Mouse (Mus musculus) heart, postnatal 0 days (tissue): ENCODE results near the gene Prkca. TPM values are rescaled to one million over a fixed set of nuclear protein-coding genes. Genes with fewer than 3 reads are reported as not detected.
A peak's percentile ranks its signal among the peaks of the same experiment; 100 is the strongest.

ENCODE experiments used
- ATAC-seq: fragments of 200-750 bp; cut with Nextera tagmentation; 2 replicates; pipeline ENCODE4 v1.8.0; 2017; ENCODE audit warnings: low read depth, moderate number of reproducible peaks, moderate library complexity; ENCODE audit not compliant: insufficient read depth
- DNase-seq: peaks from one replicate; pipeline ENCODE4 v3.0.0-alpha.2; 2016; ENCODE audit warnings: low spot score
- H3K27ac ChIP-seq: fragments of 300-500 bp; sonication (generic); 2 replicates; pipeline ENCODE4 v1.5.1; 2014; ENCODE audit warnings: low read depth, mild to moderate bottlenecking
- H3K27me3 ChIP-seq: fragments of 300-500 bp; sonication (generic); 2 replicates; pipeline ENCODE4 v1.6.1; 2014; ENCODE audit warnings: low read length, mixed read lengths; ENCODE audit not compliant: control insufficient read depth, insufficient read depth
- H3K36me3 ChIP-seq: fragments of 300-500 bp; sonication (generic); replicated peaks from 2 replicates; pipeline ENCODE4 v1.6.1; 2014; ENCODE audit warnings: low read length, mixed read lengths; ENCODE audit not compliant: control insufficient read depth, insufficient read depth
- H3K4me1 ChIP-seq: fragments of 300-500 bp; sonication (generic); 2 replicates; pipeline ENCODE4 v1.6.1; 2014; ENCODE audit warnings: antibody characterized with exemption; ENCODE audit not compliant: control insufficient read depth, insufficient read depth
- H3K4me2 ChIP-seq: fragments of 300-500 bp; sonication (generic); 2 replicates; pipeline ENCODE4 v1.6.1; 2014; ENCODE audit warnings: low read depth, mild to moderate bottlenecking, low read length, moderate library complexity
- H3K4me3 ChIP-seq: fragments of 300-500 bp; sonication (generic); 2 replicates; pipeline ENCODE4 v1.5.1; 2014; ENCODE audit warnings: low read depth, low read length
- H3K9ac ChIP-seq: fragments of 300-500 bp; sonication (generic); replicated peaks from 2 replicates; pipeline ENCODE4 v1.6.1; 2014; ENCODE audit warnings: low read depth, low read length, mixed read lengths
- H3K9me3 ChIP-seq: fragments of 300-500 bp; sonication (generic); replicated peaks from 2 replicates; pipeline ENCODE4 v1.6.1; 2016; ENCODE audit warnings: low read length; ENCODE audit not compliant: control insufficient read depth
- CTCF ChIP-seq: IDR thresholded peaks from 2 replicates; pipeline ENCODE4 v1.5.1; 2016; ENCODE audit warnings: antibody characterized with exemption, control low read depth, low read depth
- EP300 ChIP-seq: IDR thresholded peaks from 2 replicates; pipeline ENCODE4 v1.6.1; 2016; ENCODE audit warnings: antibody characterized with exemption, low read depth
- WGBS: fragments of 180-500 bp; shearing (Covaris S2); extraction: QIAGEN DNeasy Blood & Tissue Kit; methylation state at CpG from one replicate; pipeline ENCODE4 v1.1.7; 2014; 5-methylcytosine and 5-hydroxymethylcytosine counted together
- polyA plus RNA-seq: library from polyadenylated mRNA; unstranded; fragments of >200 nt; fragmentation: Nextera tagmentation; extraction: Ambion mirVana; gene quantifications from 2 replicates; pipeline ENCODE4 v1.2.1, GENCODE M21; 2015
- total RNA-seq: library from RNA; depleted of rRNA; stranded (reverse); fragments of >200 nt; gene quantifications from 2 replicates; pipeline ENCODE4 v1.2.3, GENCODE M21; 2014; ENCODE audit warnings: low replicate concordance

Gene Prkca
- total and polyA plus RNA-seq, 2 experiments from 2014 or later, result 7.0 to 11.2 TPM

DNA sequence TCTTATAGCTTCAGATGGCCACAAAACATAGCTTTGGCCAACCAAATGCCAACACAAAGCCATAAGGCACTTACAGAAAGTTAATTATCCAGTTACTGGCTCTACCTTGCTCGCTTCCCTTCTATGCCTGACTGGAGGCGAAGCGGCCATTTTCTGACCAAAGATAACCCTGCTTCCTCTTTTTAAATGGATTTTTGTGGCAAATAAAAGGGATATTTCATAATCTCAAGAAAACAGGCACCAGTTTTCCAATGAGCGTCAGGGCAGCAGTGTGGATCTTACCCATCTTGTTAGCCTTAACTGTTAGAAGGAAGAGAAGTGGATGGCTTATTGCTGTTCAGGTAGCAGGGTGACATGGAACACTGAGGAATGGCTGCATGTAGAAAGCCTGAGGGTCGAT, 264.3 kb downstream of the Prkca start:
- ATAC-seq, result no peak
- Histone ChIP-seq H3K4me3 (no peak overlapping the region), H3K27ac (no peak overlapping the region), H3K36me3 (no peaks in the 10 kb centered on the region), H3K9ac (no peak overlapping the region), H3K4me2 (no peak overlapping the region), H3K27me3 (no peaks in the 10 kb centered on the region), H3K9me3 (no peaks in the 10 kb centered on the region), H3K4me1 (no peaks in the 10 kb centered on the region)
- DNase-seq, result no peak
- TF ChIP-seq CTCF, result no peak
- TF ChIP-seq EP300, result no peak
- WGBS, result 89% methylated on average over 5 of the region's 5 CpGs

DNA sequence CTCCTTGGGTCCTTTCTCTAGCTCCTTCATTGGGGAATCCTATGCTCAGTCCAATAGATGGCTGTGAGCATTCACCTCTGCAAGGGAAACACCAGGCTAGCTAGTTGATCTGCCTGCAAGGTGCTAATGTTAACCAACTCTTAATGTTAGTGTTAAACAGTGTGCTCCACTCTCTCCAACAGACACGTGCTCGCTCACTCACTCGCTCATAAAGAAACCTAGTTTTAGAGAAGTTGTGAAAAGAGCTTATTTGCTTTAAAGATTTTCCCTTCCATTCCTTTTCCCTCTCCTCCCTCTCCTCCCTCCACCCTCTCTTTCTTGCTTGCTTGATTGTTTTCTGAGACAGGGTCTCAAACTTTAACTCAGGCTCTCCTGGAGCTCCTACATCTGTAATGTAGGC, 266.2 kb downstream of the Prkca start:
- no peak overlapping the region for H3K27ac ChIP-seq
- DNase-seq (no peak), ATAC-seq (no peak)
- H3K4me1 ChIP-seq, result no peaks in the 10 kb centered on the region
- H3K4me2 ChIP-seq, result no peak overlapping the region
- H3K9me3 ChIP-seq, result no peaks in the 10 kb centered on the region
- H3K4me3 ChIP-seq, result no peak overlapping the region
- H3K36me3 ChIP-seq, result no peaks in the 10 kb centered on the region
- TF ChIP-seq EP300, result no peak
- no peak for TF ChIP-seq CTCF
- no peaks in the 10 kb centered on the region for H3K27me3 ChIP-seq
- no peak overlapping the region for H3K9ac ChIP-seq
- 94% methylated on average over 3 of the region's 3 CpGs for WGBS

DNA sequence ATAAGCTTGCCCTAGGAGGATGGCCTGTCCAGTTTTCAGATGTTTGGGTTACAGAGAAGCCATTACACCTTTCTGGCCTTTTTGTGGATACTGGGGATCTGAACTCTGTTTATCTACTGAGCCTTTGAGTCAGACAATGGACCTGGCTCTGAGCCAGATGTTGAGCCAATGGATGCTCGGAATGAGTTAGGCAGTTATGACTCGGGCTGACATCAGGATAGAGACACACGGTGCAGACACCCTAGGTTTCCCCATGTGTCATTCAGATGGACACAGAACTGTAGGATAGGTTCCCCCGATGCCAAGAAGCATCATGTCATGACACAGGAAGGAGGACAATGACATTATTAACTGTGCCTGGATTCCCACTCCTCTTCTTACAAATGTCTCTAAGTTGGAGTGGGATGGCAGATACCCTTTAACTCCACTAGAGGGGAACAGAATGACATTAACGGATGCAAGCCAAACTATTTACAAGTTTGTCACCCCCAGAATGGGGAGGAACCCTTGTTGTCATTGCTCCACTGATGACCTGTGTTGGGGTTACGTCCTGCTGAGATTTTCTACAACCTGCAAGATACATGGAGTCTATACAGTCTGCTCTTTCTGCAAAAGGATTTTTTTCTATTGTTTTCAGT, 271.0 kb downstream of the Prkca start:
- H3K36me3 ChIP-seq, result no peaks in the 10 kb centered on the region
- no peaks in the 10 kb centered on the region for H3K4me1 ChIP-seq
- TF ChIP-seq CTCF (peak; percentile 51), EP300 (no peak)
- DNase-seq (peak; percentile 43), ATAC-seq (no peak)
- H3K4me2 ChIP-seq, result no peak overlapping the region
- H3K27me3 ChIP-seq, result no peaks in the 10 kb centered on the region
- H3K4me3 ChIP-seq, result no peak overlapping the region
- 35% methylated on average over 6 of the region's 6 CpGs for WGBS
- no peak overlapping the region for H3K27ac ChIP-seq
- H3K9me3 ChIP-seq, result no peaks in the 10 kb centered on the region
- H3K9ac ChIP-seq, result no peak overlapping the region

DNA sequence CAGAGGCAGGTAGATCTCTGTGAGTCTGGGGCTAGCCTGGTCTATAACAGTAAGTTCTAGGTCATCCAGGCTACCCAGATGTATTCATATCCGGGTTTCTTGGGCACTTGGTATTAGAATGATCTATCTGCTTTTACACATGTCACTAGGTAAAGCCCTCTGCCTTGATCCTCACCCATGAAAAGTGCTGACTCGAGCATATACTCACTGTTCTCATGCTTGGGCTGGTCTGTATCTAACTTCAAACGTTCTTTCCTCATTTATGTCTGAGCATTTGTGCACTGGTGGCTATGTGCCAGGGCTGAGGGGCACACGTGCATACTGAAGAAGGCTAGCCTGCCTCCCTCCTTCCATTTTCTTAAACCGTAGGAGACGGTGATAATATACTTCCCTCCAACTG, 272.5 kb downstream of the Prkca start:
- Histone ChIP-seq H3K36me3 (no peaks in the 10 kb centered on the region), H3K4me2 (no peak overlapping the region), H3K9me3 (no peaks in the 10 kb centered on the region), H3K4me3 (no peak overlapping the region), H3K27ac (no peak overlapping the region), H3K27me3 (no peaks in the 10 kb centered on the region), H3K4me1 (no peaks in the 10 kb centered on the region), H3K9ac (no peak overlapping the region)
- no peak for TF ChIP-seq EP300
- no peak for TF ChIP-seq CTCF
- WGBS, result 72% methylated on average over 6 of the region's 6 CpGs
- ATAC-seq, result no peak
- no peak for DNase-seq

DNA sequence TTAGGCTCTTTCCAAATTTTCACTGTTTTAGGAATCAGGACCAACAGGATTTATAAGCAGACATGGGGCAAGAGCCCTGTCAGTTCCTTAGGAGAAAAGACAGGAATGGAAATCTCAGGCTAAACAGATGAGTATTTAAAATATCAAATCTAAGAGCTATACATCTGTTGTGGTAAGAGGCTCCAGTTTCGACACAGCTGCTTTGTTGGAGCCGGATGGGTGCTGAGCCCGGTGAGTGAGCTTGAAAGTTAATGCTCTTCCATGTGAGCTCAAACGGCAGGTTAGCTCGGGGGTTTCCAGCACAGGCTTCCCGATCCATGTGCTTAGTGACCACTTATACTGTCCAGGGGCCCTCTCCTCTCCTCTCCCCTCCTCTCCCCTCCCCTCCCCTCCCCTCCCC, 273.7 kb downstream of the Prkca start:
- Histone ChIP-seq H3K27ac (no peak overlapping the region), H3K36me3 (no peaks in the 10 kb centered on the region), H3K9ac (no peak overlapping the region), H3K27me3 (no peaks in the 10 kb centered on the region), H3K9me3 (no peaks in the 10 kb centered on the region), H3K4me3 (no peak overlapping the region), H3K4me1 (no peaks in the 10 kb centered on the region), H3K4me2 (no peak overlapping the region)
- ATAC-seq (no peak), DNase-seq (no peak)
- TF ChIP-seq CTCF (no peak), EP300 (no peak)
- 64% methylated on average over 6 of the region's 6 CpGs for WGBS

DNA sequence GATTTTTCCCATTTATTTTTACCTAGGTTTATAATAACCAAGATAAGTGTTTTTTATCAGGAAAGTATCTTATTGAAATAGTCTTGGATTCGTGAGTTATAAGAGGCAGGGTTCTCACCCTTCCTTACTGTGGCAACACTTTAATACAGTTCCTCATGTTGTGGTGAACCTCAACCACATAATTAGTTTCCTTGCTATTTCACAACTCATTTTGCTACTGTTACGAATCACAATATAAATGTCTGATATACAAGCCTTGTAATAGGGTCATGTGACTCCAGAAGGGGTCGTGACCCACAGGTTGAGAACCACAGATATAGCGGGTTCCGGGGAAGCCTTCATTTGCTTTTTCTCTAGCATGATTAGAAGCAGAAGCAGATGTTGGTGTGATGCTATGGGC, 275.3 kb downstream of the Prkca start:
- Histone ChIP-seq H3K36me3 (no peaks in the 10 kb centered on the region), H3K4me3 (no peak overlapping the region), H3K9ac (no peak overlapping the region), H3K27ac (no peak overlapping the region), H3K4me1 (no peaks in the 10 kb centered on the region), H3K4me2 (no peak overlapping the region), H3K27me3 (no peaks in the 10 kb centered on the region), H3K9me3 (no peaks in the 10 kb centered on the region)
- no peak for DNase-seq
- ATAC-seq, result no peak
- TF ChIP-seq CTCF (no peak), EP300 (no peak)
- WGBS, result 88% methylated on average over 5 of the region's 5 CpGs
